Mouse (Mus musculus): Measurements from ENCODE around the gene Oas3. TPM values are rescaled to one million over a fixed set of nuclear protein-coding genes. Genes with fewer than 3 reads are reported as not detected.

Oas3 gene
- total RNA-seq, 2 experiments from 2014 or later: not detected

DNA sequence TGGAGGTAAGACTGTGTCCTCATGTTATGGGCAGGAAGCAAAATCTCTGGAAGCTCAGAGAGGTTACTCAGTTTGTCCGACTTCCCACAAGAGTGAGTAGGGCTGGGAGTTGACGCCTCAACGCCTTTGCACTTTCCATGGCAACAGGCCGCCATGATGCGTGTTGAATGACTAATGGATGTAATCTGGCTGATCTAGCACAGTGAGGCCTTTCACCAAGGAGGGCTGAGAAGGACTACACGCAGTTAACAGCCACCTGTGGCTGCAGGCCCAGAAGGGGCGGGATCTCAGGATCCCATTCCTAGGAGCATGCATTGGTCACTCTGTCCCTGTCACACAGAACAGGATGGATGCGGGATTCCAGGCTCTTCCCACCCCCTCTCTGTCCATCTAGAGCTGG lies 64.7 kb downstream of the Oas3 start:
- intact Hi-C loops (cut with DNase I): loop anchor here (1.0 kb wide), 1 partner anchor 92 kb away; no protein-coding TSS in a partner anchor
- Histone ChIP-seq H3K27ac (no peak overlapping the region), H3K4me3 (no peak overlapping the region)
- no peak for TF ChIP-seq CTCF (IDR thresholded peaks at IDR 0.05)
- no peak for DNase-seq (ENCODE audit: extremely low spot score in 1 of 2, low spot score in 2 of 2)

DNA sequence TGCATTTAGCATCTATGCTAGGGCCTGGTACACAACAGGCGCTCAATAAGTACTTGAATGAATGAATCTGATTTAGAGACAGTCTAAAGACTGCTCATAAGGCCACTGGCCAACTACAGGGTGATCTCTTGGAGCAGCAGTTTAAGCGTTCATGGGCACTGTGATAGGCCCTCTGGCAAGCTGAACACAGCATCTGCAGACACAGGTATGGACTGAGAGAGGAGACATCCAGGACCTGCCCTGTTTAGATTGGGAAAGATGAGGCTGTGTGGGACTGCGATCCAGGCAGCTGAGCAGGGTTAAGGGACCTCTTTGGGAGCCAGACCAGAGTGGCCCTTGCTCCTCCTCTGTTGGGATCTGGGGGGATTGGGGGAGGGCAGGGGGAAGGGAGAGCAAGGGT lies 65.6 kb downstream of the Oas3 start, which contains the start of gene Dtx1:
Gene Dtx1 (minus strand): TSS at position 101 of the 400 bp plus-strand sequence.
- H3K27ac ChIP-seq: peak within 1 kb of the TSS; percentile 92
- intact Hi-C loops (cut with DNase I): no loop called here
- no peak for DNase-seq (ENCODE audit: extremely low spot score in 1 of 2, low spot score in 2 of 2)
- peak within 1 kb of the TSS; percentile 91 for H3K4me3 ChIP-seq
- no peak for TF ChIP-seq CTCF (IDR thresholded peaks at IDR 0.05)

DNA sequence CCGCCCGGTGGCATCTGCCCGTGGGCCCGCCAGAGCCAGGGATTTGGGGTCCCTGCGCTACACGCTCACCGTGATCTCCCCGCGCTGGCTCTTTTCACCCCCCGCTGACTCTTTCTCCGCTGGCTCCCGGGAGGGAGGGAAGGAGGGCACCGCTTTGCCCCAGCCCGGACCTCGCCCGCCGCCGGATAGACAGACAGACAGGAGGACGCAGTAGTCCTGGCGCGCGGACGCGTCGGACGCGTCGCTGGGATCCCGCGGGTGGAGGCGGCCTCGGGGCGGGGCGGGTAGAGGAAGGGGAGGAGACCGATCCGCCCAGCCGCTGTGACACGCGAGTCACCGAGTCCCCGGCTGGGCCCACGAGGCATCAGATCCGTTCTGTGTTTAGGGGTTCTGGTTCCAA lies 66.0 kb downstream of the Oas3 start:
- DNase-seq (ENCODE audit: extremely low spot score in 1 of 2, low spot score in 2 of 2): peak; percentile 86
- no peak for TF ChIP-seq CTCF (IDR thresholded peaks at IDR 0.05)
- intact Hi-C loops (cut with DNase I): no loop called here
- H3K27ac ChIP-seq: peak overlapping the region; percentile 92
- peak overlapping the region; percentile 91 for H3K4me3 ChIP-seq

DNA sequence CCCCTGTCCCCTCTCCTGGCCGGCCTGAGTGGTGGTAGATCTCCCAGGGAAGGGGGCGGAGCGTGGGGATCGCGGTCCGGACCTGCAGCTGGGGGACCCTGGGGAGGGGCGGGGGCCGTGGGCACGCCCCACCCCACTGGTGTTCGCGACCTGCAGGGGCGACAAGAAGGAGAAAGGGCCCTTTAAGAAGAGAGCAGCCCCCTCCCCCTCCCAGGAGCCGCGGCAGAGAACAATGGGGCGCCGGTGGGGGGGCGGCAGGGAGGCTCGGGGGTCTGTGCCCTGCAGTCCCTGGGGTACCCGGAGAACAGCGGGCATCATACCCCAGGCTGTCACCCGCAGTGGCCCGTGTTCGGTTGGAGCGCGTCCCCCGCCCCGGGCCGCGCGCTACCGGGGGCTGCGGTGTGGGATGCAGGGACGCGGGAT lies 66.6 kb downstream of the Oas3 start:
- DNase-seq (ENCODE audit: extremely low spot score in 1 of 2, low spot score in 2 of 2): peak in 1 of 2 experiments; percentile 41
- intact Hi-C loops (cut with DNase I): loop anchor here (1.0 kb wide), 1 partner anchor 31 kb away; no protein-coding TSS in a partner anchor
- TF ChIP-seq CTCF (IDR thresholded peaks at IDR 0.05): no peak
- peak overlapping the region; percentile 92 for H3K27ac ChIP-seq
- H3K4me3 ChIP-seq: peak overlapping the region; percentile 91

DNA sequence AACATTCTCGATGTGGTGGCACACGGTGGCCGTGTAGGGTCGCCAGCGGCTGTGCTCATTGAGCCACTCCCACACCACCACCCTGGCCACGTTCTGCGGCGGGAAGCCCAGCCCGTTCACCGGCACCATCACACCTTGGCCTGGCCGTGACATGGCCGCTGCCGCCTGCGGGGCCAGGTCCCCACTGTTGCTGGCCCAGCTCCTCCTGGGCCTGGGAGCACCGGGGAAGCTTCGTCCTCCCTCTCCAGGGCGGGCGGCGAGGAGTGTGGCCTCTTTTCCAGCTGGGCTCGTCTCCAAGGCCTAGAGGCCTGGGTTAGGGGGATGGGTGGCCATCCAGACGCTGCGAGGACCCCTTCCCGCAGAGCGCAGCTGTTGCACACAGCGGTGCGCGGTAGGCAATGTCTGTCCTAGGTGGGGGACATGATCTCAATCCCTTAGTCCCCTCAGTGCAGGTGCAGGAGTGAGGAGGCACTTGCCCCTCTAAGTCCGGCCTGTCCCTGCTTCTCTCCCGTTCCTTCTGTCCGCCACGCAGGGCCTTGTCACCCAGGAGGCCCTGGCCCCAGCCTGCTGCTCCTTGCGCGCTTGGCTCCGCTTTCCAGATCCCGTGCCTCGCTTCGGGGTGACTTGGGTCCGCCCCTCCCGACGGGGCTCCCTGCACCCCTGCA lies 67.2 kb downstream of the Oas3 start:
- H3K27ac ChIP-seq: peak overlapping the region; percentile 92
- TF ChIP-seq CTCF (IDR thresholded peaks at IDR 0.05): no peak
- peak; percentile 48 to 54 for DNase-seq (ENCODE audit: extremely low spot score in 1 of 2, low spot score in 2 of 2)
- intact Hi-C loops (cut with DNase I): loop anchor here (1.0 kb wide), 1 partner anchor 30 kb away; no protein-coding TSS in a partner anchor
- peak overlapping the region; percentile 91 for H3K4me3 ChIP-seq

DNA sequence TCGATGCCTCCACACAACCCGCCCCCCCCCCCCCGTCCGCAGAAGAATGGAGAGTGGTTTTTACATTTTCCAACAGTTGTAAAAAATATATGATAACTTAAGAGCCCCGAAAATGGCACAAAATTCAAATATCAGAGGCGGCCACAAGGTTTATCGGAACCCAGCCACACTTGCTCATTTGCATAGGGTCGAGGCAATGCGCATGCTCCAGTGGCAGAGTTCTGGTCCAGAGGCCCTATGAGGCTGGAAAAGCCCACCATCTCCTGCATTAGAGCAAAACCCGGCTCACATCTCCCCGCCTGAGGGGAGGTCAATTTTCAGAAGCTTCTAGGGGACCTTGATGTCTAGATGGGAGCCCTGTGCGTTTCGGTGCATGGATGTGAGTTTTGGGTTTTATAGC lies 70.5 kb downstream of the Oas3 start:
- no peak for TF ChIP-seq CTCF (IDR thresholded peaks at IDR 0.05)
- no peak for DNase-seq (ENCODE audit: extremely low spot score in 1 of 2, low spot score in 2 of 2)
- H3K27ac ChIP-seq: no peak overlapping the region; the same call in 1 of the 2 replicates
- intact Hi-C loops (cut with DNase I): no loop called here
- peak overlapping the region; percentile 4 for H3K4me3 ChIP-seq

DNA sequence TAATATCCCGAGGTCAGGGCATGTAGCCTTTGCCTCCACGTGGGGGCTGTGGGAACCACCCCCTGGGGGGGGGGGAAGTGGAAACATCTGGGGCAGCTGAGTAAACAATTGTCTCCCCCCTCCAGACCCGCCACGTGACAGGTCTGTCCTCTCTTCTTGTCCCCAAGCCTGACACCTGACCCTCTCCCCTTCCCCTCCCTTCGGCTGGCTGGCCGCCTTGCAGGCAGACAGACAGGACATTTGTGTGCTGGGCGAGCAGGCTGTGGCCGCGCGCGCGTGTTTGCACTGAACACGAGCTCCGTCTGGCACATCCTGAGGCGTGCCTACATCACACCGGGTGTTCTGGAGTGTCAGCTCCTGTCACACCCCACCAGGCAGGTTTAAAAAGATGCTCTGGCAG lies 70.9 kb downstream of the Oas3 start:
- DNase-seq (ENCODE audit: extremely low spot score in 1 of 2, low spot score in 2 of 2): peak; percentile 44 to 47
- H3K27ac ChIP-seq: no peak overlapping the region; the same call in 1 of the 2 replicates
- TF ChIP-seq CTCF (IDR thresholded peaks at IDR 0.05): no peak

DNA sequence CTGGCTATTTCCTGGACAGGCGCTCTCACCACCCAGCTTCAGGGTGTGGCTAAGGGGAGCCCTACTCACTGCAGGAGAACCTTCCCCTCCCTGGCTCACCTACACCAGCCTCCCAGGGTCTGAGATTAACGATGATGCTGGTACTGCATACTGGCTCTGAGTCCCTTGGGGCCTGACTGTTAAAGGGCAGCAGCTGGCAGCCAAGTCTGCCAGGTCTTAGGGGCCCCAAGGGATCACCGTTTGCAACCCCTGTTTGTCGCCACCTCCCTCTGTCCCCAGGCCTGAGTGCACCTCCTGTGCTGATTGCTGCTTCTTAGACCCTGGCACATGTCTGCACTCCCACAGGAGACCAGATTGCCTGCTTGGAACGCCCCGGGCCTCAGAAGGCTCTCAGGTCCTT lies 73.0 kb downstream of the Oas3 start:
- DNase-seq (ENCODE audit: extremely low spot score in 1 of 2, low spot score in 2 of 2): no peak
- H3K4me3 ChIP-seq: no peak overlapping the region
- intact Hi-C loops (cut with DNase I): no loop called here
- no peak for TF ChIP-seq CTCF (IDR thresholded peaks at IDR 0.05)
- no peak overlapping the region for H3K27ac ChIP-seq

More for the DNA sequence above, 70.9 kb downstream of the Oas3 start:
- intact Hi-C loops (cut with DNase I): no loop called here
- peak overlapping the region; percentile 4 for H3K4me3 ChIP-seq

DNA sequence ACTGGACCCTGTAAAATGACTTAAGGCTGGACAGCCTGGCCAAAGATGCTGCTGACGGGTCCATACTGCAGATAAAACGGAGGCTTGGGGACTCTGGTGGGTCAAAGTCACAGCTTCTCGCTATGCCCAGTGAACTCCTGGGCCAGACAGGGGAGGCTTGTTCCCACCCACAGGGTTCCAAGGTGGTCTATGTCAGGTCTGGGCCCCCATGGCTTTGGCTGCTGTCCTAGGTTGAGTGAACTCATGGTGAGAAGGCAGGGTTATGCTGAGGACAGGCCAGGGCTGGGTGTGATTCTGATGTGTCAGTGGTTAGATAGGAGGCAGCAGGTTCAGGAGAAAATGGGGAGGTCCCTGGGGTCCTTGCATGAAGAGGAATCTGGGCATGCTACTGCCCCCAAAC lies 73.8 kb downstream of the Oas3 start:
- H3K4me3 ChIP-seq: no peak overlapping the region
- intact Hi-C loops (cut with DNase I): no loop called here
- TF ChIP-seq CTCF (IDR thresholded peaks at IDR 0.05): no peak
- H3K27ac ChIP-seq: no peak overlapping the region
- no peak for DNase-seq (ENCODE audit: extremely low spot score in 1 of 2, low spot score in 2 of 2)

Other genes starting within 250 kb of the Oas3 start
- 10 to 100 TPM; 36.8 to 42.1 TPM for gene Tpcn1, start 189.0 kb downstream of the Oas3 start, total RNA-seq (2021)
- gene Iqcd, start 188.6 kb downstream of the Oas3 start, total RNA-seq (2021): under 1 TPM; 0.47 to 0.75 TPM
- 10 to 100 TPM; 29.5 to 29.9 TPM for gene Rita1, start 165.1 kb downstream of the Oas3 start, total RNA-seq (2021)
- gene Ddx54, start 164.9 kb downstream of the Oas3 start, total RNA-seq (2021): 10 to 100 TPM; 38.6 to 41.0 TPM
- under 1 TPM in 1 of 2 experiments, not detected in 1; 0.52 TPM for gene Cfap73, start 143.4 kb downstream of the Oas3 start, total RNA-seq (2021)
- 10 to 100 TPM; 85.3 TPM for gene Rasal1, start 128.8 kb downstream of the Oas3 start, total RNA-seq (2021)
- gene Dtx1, start 65.7 kb downstream of the Oas3 start, total RNA-seq (2021): 10 to 100 TPM; 74.5 to 76.9 TPM
- gene Oas2, start 27.8 kb downstream of the Oas3 start, total RNA-seq (2021): under 1 TPM in 1 of 2 experiments, not detected in 1; 0.14 TPM
- gene Oas1e, start 17.9 kb upstream of the Oas3 start, total RNA-seq (2021): not detected
- gene Oas1c, start 34.9 kb upstream of the Oas3 start, total RNA-seq (2021): 1 to 10 TPM in 1 of 2 experiments, under 1 TPM in 1; 0.82 to 1.0 TPM
- gene Oas1f, start 69.7 kb upstream of the Oas3 start, total RNA-seq (2021): not detected
- gene Oas1h, start 83.8 kb upstream of the Oas3 start, total RNA-seq (2021): not detected
- gene Oas1g, start 110.0 kb upstream of the Oas3 start, total RNA-seq (2021): not detected
- under 1 TPM in 1 of 2 experiments, not detected in 1; 0.42 TPM for gene Oas1a, start 129.9 kb upstream of the Oas3 start, total RNA-seq (2021)
- not detected for gene Oas1d, start 136.9 kb upstream of the Oas3 start, total RNA-seq (2021)
- gene Rph3a, start 232.4 kb upstream of the Oas3 start, total RNA-seq (2021): 100 to 1,000 TPM; 329 to 347 TPM

All from left cerebral cortex, adult 2 months (tissue).